Mouse (Mus musculus) CH12.LX (cell line): ENCODE measurements at regions not wholly inside any gene's neighbourhood (a gene's known extent, or its start where the extent isn't known, plus 50 kb on each side); places are given as distances from the start of the nearest gene placed in this dataset.

Experiments
- DNase-seq: peaks from one replicate; pipeline ENCODE4 v3.0.0-alpha.2; 2013; ENCODE audit errors: extremely low read depth
- H3K27ac ChIP-seq: 2 replicates; pipeline ENCODE4 v1.5.1; 2012; ENCODE audit warnings: low read depth, mild to moderate bottlenecking, control low read depth, moderate library complexity; ENCODE audit not compliant: insufficient read depth
- H3K27me3 ChIP-seq: replicated peaks from 2 replicates; pipeline ENCODE3; 2012; ENCODE audit warnings: inconsistent platforms
- H3K36me3 ChIP-seq, 2 experiments: replicated peaks in 1 of 2; 2 replicates each; pipeline versions ENCODE3 to v1.6.1; 2012; ENCODE audit warnings: inconsistent platforms in 1 of 2, low read length in 1 of 2, mild to moderate bottlenecking in 1 of 2, mixed read lengths in 1 of 2, moderate library complexity in 1 of 2; ENCODE audit not compliant: control insufficient read depth in 1 of 2, insufficient read depth in 1 of 2
- H3K4me1 ChIP-seq, 2 experiments: 2 replicates each; pipeline ENCODE4 v1.6.1; 2012; ENCODE audit warnings: inconsistent platforms in 1 of 2, moderate library complexity in 1 of 2; ENCODE audit not compliant: insufficient read depth in 2 of 2, control insufficient read depth in 1 of 2
- H3K4me2 ChIP-seq: 2 replicates; pipeline ENCODE4 v1.6.1; 2012; ENCODE audit warnings: low read depth, mild to moderate bottlenecking, control low read depth; ENCODE audit not compliant: poor library complexity, insufficient read depth, severe bottlenecking
- H3K4me3 ChIP-seq, 3 experiments: fragments of 150-350 bp in 1 of 3; sonication (generic) in 1 of 3; replicated peaks in 1 of 3; 2 replicates each; pipeline versions ENCODE3 to v1.5.1; 2011 to 2012; ENCODE audit warnings: low read depth in 2 of 3, low read length in 2 of 3, mild to moderate bottlenecking in 2 of 3, moderate library complexity in 2 of 3, control low read depth in 1 of 3, improper control_type of control experiment in 1 of 3, inconsistent platforms in 1 of 3, mixed read lengths in 1 of 3; ENCODE audit not compliant: poor library complexity in 1 of 3
- H3K79me2 ChIP-seq: replicated peaks from 2 replicates; pipeline ENCODE4 v1.6.1; 2012; ENCODE audit warnings: mild to moderate bottlenecking, moderate library complexity; ENCODE audit not compliant: control insufficient read depth, poor library complexity, insufficient read depth, severe bottlenecking; ENCODE audit errors: extremely low read depth
- H3K9ac ChIP-seq: 2 replicates; pipeline ENCODE4 v1.6.1; 2012; ENCODE audit warnings: low read depth, mild to moderate bottlenecking, control low read depth, moderate library complexity; ENCODE audit not compliant: insufficient read depth
- H3K9me3 ChIP-seq: replicated peaks from 2 replicates; pipeline ENCODE3; 2012; ENCODE audit warnings: low read length, inconsistent platforms, mixed read lengths
- BHLHE40 ChIP-seq: IDR thresholded peaks from 2 replicates; pipeline ENCODE4 v1.6.1; 2011; ENCODE audit warnings: mild to moderate bottlenecking, low read depth, low read length, improper control_type of control experiment
- CHD1 ChIP-seq: IDR thresholded peaks from 2 replicates; pipeline ENCODE4 v1.6.1; 2012; ENCODE audit warnings: low read depth, low read length, improper control_type of control experiment, inconsistent platforms
- CTCF ChIP-seq, 2 experiments: IDR thresholded peaks in 1 of 2; conservative IDR thresholded peaks in 1 of 2; 2 replicates each; pipeline ENCODE4 v1.5.1; 2011 to 2012; ENCODE audit warnings: low read depth in 2 of 2, low read length in 2 of 2, improper control_type of control experiment in 1 of 2, inconsistent platforms in 1 of 2, mild to moderate bottlenecking in 1 of 2, moderate library complexity in 1 of 2
- E2F4 ChIP-seq: IDR thresholded peaks from 2 replicates; pipeline ENCODE4 v1.6.1; 2011; ENCODE audit warnings: low read depth, low read length, improper control_type of control experiment; ENCODE audit not compliant: insufficient replicate concordance
- EP300 ChIP-seq: IDR thresholded peaks from 2 replicates; pipeline ENCODE4 v1.6.1; 2011; ENCODE audit warnings: low read length, improper control_type of control experiment
- ETS1 ChIP-seq: conservative IDR thresholded peaks from 2 replicates; pipeline ENCODE4 v1.6.1; 2012; ENCODE audit warnings: low read depth, mild to moderate bottlenecking, inconsistent platforms, low read length, improper control_type of control experiment, moderate library complexity
- GABPA ChIP-seq: IDR thresholded peaks from 2 replicates; pipeline ENCODE4 v1.6.1; 2012; ENCODE audit warnings: low read depth, low read length, improper control_type of control experiment, inconsistent platforms; ENCODE audit not compliant: insufficient replicate concordance
- HCFC1 ChIP-seq: IDR thresholded peaks from 2 replicates; pipeline ENCODE4 v1.6.1; 2012; ENCODE audit warnings: low read depth, mild to moderate bottlenecking, inconsistent platforms, low read length, improper control_type of control experiment
- JUN ChIP-seq: IDR thresholded peaks from 2 replicates; pipeline ENCODE4 v1.6.1; 2011; ENCODE audit warnings: low read depth, mild to moderate bottlenecking, low read length, improper control_type of control experiment, moderate library complexity; ENCODE audit not compliant: insufficient read depth
- MAFK ChIP-seq: IDR thresholded peaks from 2 replicates; pipeline ENCODE4 v1.6.1; 2011; ENCODE audit warnings: low read length, improper control_type of control experiment; ENCODE audit not compliant: insufficient replicate concordance
- MAZ ChIP-seq: IDR thresholded peaks from 2 replicates; pipeline ENCODE4 v1.6.1; 2012; ENCODE audit warnings: low read depth, mild to moderate bottlenecking, inconsistent platforms, low read length, improper control_type of control experiment, moderate library complexity
- MEF2A ChIP-seq: IDR thresholded peaks from 2 replicates; pipeline ENCODE4 v1.6.1; 2014; ENCODE audit warnings: low read depth, mild to moderate bottlenecking, inconsistent platforms, low read length, improper control_type of control experiment, borderline replicate concordance
- MXI1 ChIP-seq: IDR thresholded peaks from 2 replicates; pipeline ENCODE4 v1.6.1; 2011; ENCODE audit warnings: mild to moderate bottlenecking, low read depth, low read length, improper control_type of control experiment
- NRF1 ChIP-seq: IDR thresholded peaks from 2 replicates; pipeline ENCODE4 v1.6.1; 2014; ENCODE audit warnings: low read depth, mild to moderate bottlenecking, inconsistent platforms, low read length, improper control_type of control experiment, moderate library complexity
- SIN3A ChIP-seq: IDR thresholded peaks from 2 replicates; pipeline ENCODE4 v1.6.1; 2012; ENCODE audit warnings: low read length, improper control_type of control experiment, inconsistent platforms
- TBP ChIP-seq: conservative IDR thresholded peaks from 2 replicates; pipeline ENCODE4 v1.6.1; 2011; ENCODE audit warnings: low read depth, low read length, improper control_type of control experiment
- UBTF ChIP-seq: IDR thresholded peaks from 2 replicates; pipeline ENCODE4 v1.6.1; 2012; ENCODE audit warnings: low read depth, mild to moderate bottlenecking, inconsistent platforms, low read length, improper control_type of control experiment, moderate library complexity
- ZC3H11A ChIP-seq: IDR thresholded peaks from 2 replicates; pipeline ENCODE4 v1.6.1; 2012; ENCODE audit warnings: low read depth, mild to moderate bottlenecking, inconsistent platforms, low read length, improper control_type of control experiment
- ZNF384 ChIP-seq: IDR thresholded peaks from 2 replicates; pipeline ENCODE4 v1.6.1; 2012; ENCODE audit warnings: low read depth, low read length, improper control_type of control experiment, inconsistent platforms
- dilution Hi-C: fragments of 300-500 bp; cut with MboI; formaldehyde crosslinking; loops from 2 replicates; pipeline ENCODE4 v1.14.3; 2020; ENCODE audit warnings: low sequenced_read_pairs; ENCODE audit not compliant: extremely low pct_unique_long_range_greater_than_20kb, extremely low pct_ligation_motif_present
- in situ Hi-C: fragments of 300-500 bp; cut with MboI; formaldehyde crosslinking; loops from 3 replicates; pipeline ENCODE4 v1.14.3; 2019; ENCODE audit warnings: low sequenced_read_pairs, low pct_ligation_motif_present, low pct_unique_long_range_greater_than_20kb, mixed read lengths

DNA sequence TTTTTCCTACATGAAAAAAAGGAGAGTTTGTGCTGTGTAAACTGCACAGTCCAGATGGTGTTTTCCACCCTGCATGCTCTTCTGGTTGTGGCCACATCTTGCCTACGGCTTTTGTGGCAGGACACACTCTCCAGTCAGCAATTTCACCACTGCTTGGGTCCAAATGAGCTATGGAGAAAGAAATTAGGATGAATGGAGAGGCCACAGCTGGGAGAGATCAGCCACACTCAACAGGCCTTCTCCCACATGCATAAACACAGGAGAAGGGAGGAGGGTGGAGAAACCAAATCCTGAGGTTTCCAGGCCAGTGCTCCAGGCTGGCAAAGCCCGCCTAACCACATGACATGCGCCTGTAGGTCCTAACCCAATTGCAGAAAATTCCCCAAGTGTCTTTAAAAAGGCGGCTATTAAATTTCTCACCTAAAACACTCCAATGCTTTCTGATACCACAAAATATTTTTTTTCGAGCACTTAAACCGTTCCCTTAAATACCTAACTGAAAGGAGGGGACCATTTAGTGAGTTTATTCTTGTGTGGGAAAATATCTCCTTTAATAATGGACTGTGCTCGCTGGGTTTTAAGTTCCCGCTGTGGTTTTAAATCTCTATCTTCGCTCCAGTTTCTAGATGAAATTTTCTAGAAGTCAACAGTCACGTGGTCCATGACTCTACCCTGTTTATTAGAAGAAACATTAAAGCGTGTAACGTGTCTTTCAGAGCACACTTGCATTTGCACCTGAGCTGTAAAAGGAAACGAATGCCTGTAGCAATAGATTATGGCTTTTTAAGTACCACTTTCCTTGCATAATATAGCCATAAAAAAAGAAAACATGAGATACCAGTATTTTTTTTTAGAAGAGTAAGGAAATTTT lies 97.9 kb upstream of the BC052040 start:
- dilution Hi-C loops: no loop called here
- Histone ChIP-seq H3K9me3 (no peaks in the 10 kb centered on the region), H3K4me2 (no peak overlapping the region), H3K4me3 (no peak overlapping the region), H3K4me1 (no peaks in the 10 kb centered on the region), H3K79me2 (no peaks in the 10 kb centered on the region), H3K36me3 (no peaks in the 10 kb centered on the region), H3K27ac (no peak overlapping the region), H3K9ac (no peak overlapping the region), H3K27me3 (no peaks in the 10 kb centered on the region)
- no peak for TF ChIP-seq GABPA
- TF ChIP-seq MAFK: no peak
- no peak for TF ChIP-seq CHD1
- no peak for TF ChIP-seq MAZ
- TF ChIP-seq SIN3A: no peak
- no peak for TF ChIP-seq BHLHE40
- TF ChIP-seq E2F4: no peak
- no peak for TF ChIP-seq JUN
- TF ChIP-seq ZC3H11A: no peak
- TF ChIP-seq EP300: no peak
- TF ChIP-seq MXI1: no peak
- TF ChIP-seq ETS1: no peak
- no peak for TF ChIP-seq CTCF (conservative IDR thresholded peaks at IDR 0.05 in 1 of 2, IDR thresholded peaks at IDR 0.05 in 1 of 2; ENCODE audit: low read depth in 2 of 2, low read length in 2 of 2)
- no peak for TF ChIP-seq UBTF
- no peak for TF ChIP-seq TBP
- TF ChIP-seq MEF2A: no peak
- no peak for TF ChIP-seq NRF1
- DNase-seq: no peak
- in situ Hi-C loops: no loop called here

DNA sequence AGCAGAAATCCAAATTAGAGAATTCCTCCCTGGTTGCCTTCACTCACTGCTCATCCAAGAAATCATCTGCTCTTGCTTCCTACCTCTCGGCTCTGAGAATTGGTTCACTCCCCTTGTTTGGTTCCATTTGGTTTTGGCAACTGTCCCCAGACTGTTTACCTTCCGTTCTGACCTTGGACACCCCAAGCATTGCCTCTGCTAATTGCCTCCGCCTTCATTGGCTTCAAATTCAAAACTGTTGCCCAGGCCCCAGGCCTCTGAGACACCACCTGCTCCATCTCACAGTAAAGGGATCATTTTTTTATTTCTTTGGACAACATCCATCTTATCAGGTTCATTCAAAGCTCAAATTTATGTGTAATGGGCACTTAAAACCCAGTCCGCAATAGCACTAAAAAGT lies 93.1 kb upstream of the BC052040 start:
- in situ Hi-C loops: no loop called here

More for the DNA sequence above, 93.1 kb upstream of the BC052040 start:
- H3K4me1 ChIP-seq: no peaks in the 10 kb centered on the region
- dilution Hi-C loops: no loop called here
- no peaks in the 10 kb centered on the region for H3K9me3 ChIP-seq
- no peak overlapping the region for H3K27ac ChIP-seq
- H3K36me3 ChIP-seq: no peaks in the 10 kb centered on the region
- no peaks in the 10 kb centered on the region for H3K27me3 ChIP-seq
- no peak for DNase-seq
- no peak overlapping the region for H3K4me2 ChIP-seq
- no peaks in the 10 kb centered on the region for H3K79me2 ChIP-seq
- no peak overlapping the region for H3K9ac ChIP-seq
- no peak overlapping the region for H3K4me3 ChIP-seq
- TF ChIP-seq HCFC1: no peak
- TF ChIP-seq ZNF384: no peak
- no peak for TF ChIP-seq ETS1
- no peak for TF ChIP-seq CTCF (conservative IDR thresholded peaks at IDR 0.05 in 1 of 2, IDR thresholded peaks at IDR 0.05 in 1 of 2; ENCODE audit: low read depth in 2 of 2, low read length in 2 of 2)
